Mouse (Mus musculus) heart, adult 11 months (tissue): ENCODE measurements around the gene Leng8.
A peak's percentile ranks its signal among the peaks of the same experiment; 100 is the strongest.

ENCODE experiments used
- DNase-seq: peaks from one replicate; pipeline ENCODE4 v3.0.0; 2022

The Leng8 gene

GRCm38 (mm10) chr7:4136771-4137531 is at the start of gene Leng8:
TSS of gene Leng8 (plus strand) at chr7:4137039.
- peak; percentile 100 for DNase-seq

GRCm38 (mm10) chr7:4087238-4087895 is 49.5 kb upstream of the Leng8 start:
- DNase-seq, result no peak

DNA sequence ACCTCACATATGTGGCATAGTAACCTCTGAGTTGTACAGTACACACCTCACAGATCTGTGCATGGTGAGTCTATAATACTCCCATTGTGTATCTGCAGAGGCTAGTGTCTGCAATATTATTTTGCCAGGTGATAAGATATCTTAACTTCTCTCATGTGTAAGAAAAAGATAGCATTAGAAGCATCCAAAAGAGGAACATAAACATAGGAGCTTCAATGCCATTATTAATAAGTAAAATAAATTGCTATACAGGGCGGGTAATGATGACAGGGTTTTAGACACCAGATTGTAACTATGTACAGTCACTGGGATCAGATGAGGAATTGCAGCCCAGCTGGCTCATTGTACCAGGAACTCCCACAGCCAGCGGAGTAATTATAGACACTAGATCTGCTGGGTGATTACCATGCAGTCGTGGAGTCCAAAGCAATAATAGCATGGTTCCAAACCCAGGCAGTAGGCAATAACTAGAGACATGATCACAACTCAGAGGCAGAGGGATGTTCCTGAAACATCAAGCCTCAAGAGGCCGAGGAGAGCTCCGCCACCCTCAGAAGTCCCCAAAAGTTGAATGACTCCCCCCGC is 48.9 kb upstream of the Leng8 start:
- no peak for DNase-seq

GRCm38 (mm10) chr7:4088679-4089078 is 48.2 kb upstream of the Leng8 start:
- no peak for DNase-seq

DNA sequence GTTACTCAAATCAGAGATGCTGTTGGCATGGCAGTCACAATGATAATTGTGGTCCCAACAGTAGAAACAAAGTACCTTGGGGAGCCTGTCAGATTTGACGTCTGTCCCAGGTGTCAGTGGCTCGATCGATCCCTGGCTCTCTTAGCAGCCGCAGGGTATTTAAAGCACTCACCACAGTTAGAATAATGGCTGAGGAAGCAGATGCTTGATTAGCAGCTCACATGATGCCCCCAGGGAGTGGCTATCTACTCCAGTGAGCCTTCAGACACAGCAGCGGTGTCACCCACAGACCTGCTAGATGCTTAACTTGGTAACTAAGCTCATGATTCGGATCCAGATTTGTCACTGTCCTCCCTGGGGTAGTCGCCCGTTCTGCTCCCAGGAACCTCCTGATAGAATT is 45.7 kb upstream of the Leng8 start:
- DNase-seq, result no peak

DNA sequence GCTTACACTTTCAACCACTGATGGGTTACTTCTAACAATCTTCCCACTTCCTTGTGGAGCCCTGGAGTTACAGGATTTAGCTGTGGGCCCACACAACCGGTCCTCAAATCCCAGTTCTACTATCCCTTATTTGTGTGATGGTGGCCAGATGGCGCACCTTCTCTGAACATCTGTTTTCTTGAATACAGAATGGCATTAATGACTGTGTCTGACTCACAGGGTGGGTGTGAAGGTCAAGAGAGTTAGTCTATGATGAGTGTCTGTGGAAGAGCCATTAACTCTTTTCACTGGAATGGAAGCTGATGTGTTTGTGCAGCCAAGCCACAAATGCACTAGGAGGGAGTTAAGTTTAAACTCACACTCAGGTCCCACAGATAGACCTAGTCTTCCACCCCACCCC is 38.5 kb upstream of the Leng8 start:
- DNase-seq, result no peak

GRCm38 (mm10) chr7:4098832-4099231 is 38.0 kb upstream of the Leng8 start:
- no peak for DNase-seq

- DNase-seq, result peak; percentile 72
Measured at GRCm38 (mm10) chr7:4101144-4101543, 35.7 kb upstream of the Leng8 start.

DNA sequence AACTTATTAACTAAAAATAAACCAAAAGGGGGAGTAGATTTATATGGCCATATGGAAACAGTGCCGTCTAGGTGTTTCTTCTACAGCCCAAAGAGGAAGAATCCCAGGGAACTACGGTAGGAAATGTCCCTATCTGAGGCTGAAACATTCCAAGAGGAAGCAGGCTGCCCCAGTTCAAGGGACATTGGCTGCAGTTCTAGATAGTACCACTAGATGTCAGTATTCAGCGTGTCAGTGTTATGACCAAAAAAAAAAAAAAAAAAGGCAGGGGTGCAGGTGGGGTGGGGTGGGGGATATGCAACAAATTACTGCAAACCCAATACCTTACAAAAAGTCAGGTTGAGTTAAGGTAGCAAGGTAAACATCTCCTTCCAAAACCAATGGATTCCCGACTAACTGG is 33.4 kb upstream of the Leng8 start:
- DNase-seq, result peak; percentile 34

GRCm38 (mm10) chr7:4111766-4112165 is 25.1 kb upstream of the Leng8 start:
- DNase-seq, result peak; percentile 94

- peak; percentile 78 for DNase-seq
Measured at GRCm38 (mm10) chr7:4117050-4117814, 19.6 kb upstream of the Leng8 start.

GRCm38 (mm10) chr7:4119344-4119902 is 17.4 kb upstream of the Leng8 start, which contains the start of gene Ttyh1:
TSS of gene Ttyh1 (plus strand) at chr7:4119408.
- DNase-seq, result peak; percentile 90

DNA sequence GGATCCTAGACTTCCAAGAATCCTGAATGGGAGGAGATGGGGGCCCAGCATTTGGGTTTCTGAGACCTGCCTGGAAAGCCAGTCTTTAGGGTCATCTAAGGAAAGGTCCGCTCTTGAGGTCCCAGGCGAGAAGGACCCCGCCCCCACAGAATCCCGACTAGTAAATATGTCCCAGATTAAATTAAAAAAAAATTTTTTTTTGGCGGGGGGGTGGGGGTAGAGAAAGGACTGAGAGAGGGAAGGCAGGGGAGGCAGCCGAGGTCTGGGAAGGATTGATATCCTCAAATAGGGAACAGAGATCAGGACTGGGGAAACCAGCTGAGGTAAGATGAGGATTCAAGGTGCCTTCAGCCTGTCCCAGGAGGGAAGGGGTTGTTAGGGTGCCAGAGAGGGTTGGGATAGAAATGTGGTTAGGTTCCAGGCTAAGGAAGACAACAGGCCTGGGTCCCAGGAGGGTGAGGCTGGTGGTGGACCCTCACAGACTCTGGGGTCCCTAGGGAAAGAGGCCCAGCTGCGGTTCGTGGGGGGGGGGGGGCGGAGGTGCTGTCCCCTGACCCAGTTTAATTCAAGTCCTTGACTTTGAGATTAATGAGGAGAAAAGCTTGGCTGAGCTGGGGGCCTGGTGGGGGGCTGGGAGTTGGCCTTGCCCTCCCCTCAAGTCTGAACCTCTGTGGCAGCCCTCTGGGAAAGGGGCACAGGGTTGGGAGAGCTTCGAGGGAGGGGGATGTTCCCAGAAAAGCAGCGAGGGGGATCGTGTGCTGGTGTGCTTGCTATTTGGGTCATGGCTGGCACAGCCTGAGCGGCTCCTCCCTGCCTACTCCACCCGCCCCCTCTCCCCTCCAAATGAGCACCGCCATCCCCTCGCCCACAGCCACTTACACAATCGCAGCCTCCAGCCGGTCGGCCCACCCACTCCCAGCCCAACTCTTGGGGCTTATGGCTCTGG is 16.6 kb upstream of the Leng8 start:
- DNase-seq, result peak; percentile 85

DNA sequence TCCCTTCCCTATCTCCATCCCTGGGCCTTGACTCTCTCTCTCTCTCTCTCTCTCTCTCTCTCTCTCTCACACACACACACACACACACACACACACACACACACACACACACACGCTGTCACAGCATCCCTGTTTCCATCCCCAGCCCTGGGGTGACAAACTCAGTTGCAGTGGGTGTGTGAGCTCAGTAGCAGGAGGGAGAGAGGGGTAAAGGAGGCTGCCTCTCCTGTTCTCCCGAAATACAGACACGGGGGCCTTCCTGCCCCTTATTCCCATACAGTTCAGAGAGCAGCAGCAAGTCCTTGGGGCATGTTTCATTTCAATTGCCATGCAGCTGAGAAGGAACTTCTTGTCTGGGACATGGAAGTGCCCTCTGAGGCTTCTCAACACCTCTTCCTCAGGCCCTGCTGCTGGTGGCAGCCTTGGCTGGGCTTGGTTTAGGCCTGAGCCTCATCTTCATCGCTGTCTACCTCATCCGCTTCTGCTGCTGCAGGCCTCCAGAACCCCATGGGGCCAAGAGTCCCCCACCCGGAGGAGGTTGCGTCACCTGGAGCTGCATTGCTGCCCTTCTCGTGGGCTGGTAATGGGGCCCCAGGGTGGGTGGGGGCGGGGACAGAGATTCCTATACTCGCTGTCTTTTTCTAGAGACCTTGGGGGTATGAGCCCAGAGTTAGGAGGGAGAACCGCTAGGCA is 14.6 kb upstream of the Leng8 start:
- peak; percentile 80 for DNase-seq

GRCm38 (mm10) chr7:4122783-4123182 is 14.1 kb upstream of the Leng8 start:
- peak; percentile 36 for DNase-seq

DNA sequence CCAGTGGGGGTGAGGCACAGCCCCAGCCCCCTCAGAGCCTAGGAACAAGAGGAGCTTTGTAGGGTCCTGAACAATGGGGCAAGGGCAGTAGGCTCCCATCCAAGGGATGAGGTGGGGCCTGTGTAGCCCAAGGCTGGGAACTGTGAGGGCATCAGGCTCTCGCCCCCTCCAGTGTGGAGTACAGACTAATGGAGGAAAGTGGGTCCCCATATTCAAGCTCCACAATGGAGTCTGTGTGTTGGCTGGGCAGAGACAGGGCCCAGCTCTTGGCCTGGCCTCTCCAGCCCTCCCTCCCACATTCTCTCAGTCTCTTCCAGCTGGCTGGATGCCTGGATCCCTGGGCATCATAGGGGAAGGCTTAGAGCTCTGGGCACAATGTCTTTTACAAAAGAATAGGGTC is 13.1 kb upstream of the Leng8 start:
- peak; percentile 92 for DNase-seq

GRCm38 (mm10) chr7:4124315-4124759 is 12.5 kb upstream of the Leng8 start:
- peak; percentile 96 for DNase-seq

DNA sequence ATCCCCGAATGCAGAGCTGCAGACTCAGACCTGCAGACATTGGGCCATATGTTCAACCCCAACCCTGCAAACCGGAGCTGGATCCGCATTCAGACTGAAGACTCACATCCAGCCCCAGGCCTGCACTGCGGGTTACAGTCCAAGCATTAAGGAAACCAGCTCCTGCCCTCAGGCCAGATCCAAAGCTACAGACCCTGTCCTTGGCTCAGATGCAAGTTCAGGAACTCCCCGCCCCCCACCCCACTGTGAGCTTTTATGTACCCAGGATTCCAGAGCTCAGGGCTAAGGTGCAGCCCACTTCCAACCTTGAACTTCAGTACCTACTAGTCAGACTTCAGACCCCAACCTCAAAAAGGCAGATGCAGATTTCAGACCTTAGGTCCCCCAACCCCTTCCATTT is 12.0 kb upstream of the Leng8 start:
- DNase-seq, result peak; percentile 41

- DNase-seq, result peak; percentile 82
Measured at GRCm38 (mm10) chr7:4125306-4125705, 11.5 kb upstream of the Leng8 start.

GRCm38 (mm10) chr7:4126992-4127785 is 9.7 kb upstream of the Leng8 start:
- peak; percentile 89 for DNase-seq
